Mouse (Mus musculus) G1E-ER4 (cell line): ENCODE data around the gene Pou2f1. TPM values are rescaled to one million over a fixed set of nuclear protein-coding genes. Genes with fewer than 3 reads are reported as not detected.

Experiments
- GATA1 ChIP-seq: IDR thresholded peaks from one replicate; pipeline ENCODE4 v1.8.0; 2012; ENCODE audit warnings: low read length, inconsistent platforms
- polyA plus RNA-seq: library from polyadenylated mRNA; stranded (reverse); fragments of >175 nt; gene quantifications from 2 replicates; pipeline ENCODE4 v1.2.3, GENCODE M21; 2012

Pou2f1 gene
- polyA plus RNA-seq, 1 experiment = 24.8 TPM

DNA sequence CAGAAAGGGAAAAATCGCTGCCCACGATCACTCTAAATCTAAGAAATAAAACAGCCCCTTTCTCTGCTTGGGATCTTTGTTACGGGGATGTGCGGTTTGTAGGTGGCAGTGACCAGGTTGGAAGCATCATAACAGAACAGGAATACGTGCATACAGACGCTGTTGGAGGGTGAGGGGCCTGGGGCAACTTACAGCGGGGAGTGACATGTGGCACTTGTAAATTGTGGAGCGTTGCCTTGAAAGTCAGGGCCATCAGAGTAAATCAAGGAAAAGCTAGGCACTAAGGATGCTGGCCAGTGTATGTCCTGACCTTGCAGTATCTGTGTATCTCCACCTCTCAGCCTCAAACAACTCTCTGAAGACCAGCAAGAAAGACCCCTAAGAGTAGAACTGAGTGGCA is 154.1 kb downstream of the Pou2f1 start:
- no peak for TF ChIP-seq GATA1

GRCm38 (mm10) chr1:165845366-165845765 is 157.1 kb downstream of the Pou2f1 start:
- no peak for TF ChIP-seq GATA1

DNA sequence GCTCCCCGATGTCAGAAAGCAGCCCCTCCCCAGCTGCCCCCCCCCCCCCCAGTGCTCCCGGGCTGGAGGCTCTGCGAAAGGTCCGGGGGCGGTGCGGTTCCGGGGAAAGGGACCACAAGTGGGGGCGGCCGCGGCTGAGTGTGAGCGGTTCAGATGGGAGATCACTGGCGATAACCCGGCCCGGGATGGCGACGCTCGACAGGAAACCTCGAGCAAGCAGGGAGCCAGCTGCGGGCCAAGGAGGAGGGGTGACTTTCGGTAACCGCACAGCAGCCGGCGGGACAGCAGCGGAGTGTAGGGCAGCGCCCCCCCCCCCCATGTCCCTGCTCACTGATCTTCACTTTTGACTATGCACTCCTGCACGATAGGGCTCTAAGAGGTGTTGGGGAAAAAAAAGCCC is 157.5 kb downstream of the Pou2f1 start:
- no peak for TF ChIP-seq GATA1

GRCm38 (mm10) chr1:165844466-165844951 is 158.0 kb downstream of the Pou2f1 start:
- no peak for TF ChIP-seq GATA1

- TF ChIP-seq GATA1 = no peak
Measured at GRCm38 (mm10) chr1:165843586-165843985, 158.9 kb downstream of the Pou2f1 start.

GRCm38 (mm10) chr1:165842170-165842569 is 160.3 kb downstream of the Pou2f1 start:
- no peak for TF ChIP-seq GATA1

- no peak for TF ChIP-seq GATA1
Measured at GRCm38 (mm10) chr1:165840548-165841230, 161.8 kb downstream of the Pou2f1 start.

DNA sequence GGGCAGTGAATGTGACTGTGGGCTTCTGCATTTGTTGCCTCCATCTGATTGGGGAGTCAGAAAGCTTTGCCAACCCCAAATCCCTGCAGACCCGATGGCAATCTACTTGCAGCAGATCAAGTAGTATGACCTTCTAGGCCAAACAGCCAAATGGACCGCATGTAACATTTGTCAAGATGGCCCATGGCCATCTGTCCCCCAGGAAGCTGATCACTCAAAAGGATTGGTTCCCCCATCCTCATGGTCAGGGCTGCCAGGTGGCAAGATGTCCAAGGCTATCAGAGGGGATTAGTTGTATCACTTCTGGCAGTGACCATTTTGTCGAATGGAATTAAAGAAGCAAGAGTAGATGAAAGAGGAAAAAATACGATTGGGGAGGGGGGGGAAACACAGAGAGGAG is 163.3 kb downstream of the Pou2f1 start:
- no peak for TF ChIP-seq GATA1

DNA sequence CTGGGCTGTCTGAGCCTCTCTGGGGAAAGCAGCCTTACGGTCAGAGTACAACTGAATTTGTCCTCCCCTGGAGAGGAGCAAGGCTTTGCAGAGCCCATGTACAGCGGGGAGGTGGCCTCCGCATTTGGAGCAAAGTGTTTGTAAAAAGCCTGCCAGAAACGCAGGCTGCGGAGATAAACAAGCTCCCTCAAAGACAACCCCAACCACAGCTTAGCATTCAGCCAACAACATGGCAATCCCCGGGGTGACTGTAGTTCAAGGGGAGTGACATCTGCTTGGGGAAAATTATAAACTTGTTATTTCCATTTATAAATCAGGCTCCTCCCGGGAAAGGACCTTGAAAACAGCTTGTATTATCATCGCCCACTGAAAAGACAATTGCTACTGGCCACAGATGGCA is 164.9 kb downstream of the Pou2f1 start:
- no peak for TF ChIP-seq GATA1

DNA sequence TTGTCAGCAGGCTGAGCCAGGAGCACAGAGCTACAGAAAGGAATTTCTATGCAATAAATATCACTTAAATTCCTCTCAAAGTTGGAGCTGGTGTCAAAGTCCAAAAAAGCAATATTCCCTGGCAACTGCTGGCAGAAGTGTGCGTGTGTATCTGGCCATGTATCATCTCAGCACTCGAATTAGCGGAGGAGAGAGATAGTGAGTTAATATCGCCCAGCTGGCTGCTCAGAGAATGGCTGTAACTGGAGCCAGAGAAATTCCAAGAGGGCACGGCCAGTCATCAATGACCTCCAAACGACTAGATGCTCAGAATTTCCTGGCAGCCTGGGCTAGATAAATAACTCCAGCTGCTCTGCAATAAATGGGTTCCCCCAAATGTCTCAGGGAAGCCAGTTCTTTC is 166.0 kb downstream of the Pou2f1 start:
- TF ChIP-seq GATA1 = no peak

- no peak for TF ChIP-seq GATA1
Measured at GRCm38 (mm10) chr1:165834633-165834975, 167.9 kb downstream of the Pou2f1 start.

- TF ChIP-seq GATA1 = no peak
Measured at GRCm38 (mm10) chr1:165833910-165834632, 168.4 kb downstream of the Pou2f1 start.

- TF ChIP-seq GATA1 = no peak
Measured at GRCm38 (mm10) chr1:165833244-165833643, 169.2 kb downstream of the Pou2f1 start.

- TF ChIP-seq GATA1 = no peak
Measured at GRCm38 (mm10) chr1:165829890-165830289, 172.6 kb downstream of the Pou2f1 start.

DNA sequence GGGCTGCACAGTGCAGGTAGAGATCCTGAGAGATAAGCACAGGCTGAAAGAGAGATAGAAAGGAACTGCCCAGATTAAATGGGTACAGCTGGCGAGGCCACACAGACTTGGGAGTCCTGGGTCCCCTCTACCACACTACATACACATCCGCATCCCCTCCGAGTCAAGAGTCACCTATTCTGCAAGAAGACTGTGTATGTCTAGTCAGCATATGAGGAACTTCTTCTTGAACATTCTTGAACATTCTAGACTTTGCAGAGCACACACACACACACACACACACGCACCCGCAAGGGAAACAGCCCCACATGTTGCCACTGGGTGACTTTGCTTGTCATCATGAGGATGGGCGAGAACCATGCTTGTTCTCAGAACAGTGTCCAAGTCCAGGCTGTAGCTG is 173.9 kb downstream of the Pou2f1 start:
- no peak for TF ChIP-seq GATA1

GRCm38 (mm10) chr1:165828173-165828572 is 174.3 kb downstream of the Pou2f1 start:
- no peak for TF ChIP-seq GATA1

DNA sequence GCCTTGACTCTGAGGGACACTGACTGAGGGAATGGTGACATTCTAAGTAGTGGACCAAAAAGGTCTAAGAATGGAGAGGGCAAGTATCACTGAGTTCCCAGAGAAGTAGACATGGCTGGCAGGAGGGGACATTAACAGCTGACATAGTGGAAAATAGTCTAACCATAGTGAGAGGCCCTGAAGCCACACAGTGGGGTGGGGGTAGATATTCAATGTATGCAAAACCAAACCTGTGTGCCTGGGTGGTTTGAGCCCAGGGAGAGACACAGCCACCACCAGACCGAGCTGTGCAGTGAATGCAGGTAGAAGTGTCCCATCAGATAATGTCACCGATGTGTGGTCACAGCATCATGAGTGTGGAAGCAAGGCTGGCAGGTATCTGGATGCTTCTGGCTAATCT is 180.4 kb downstream of the Pou2f1 start:
- TF ChIP-seq GATA1 = no peak
